Mouse (Mus musculus) lung, embryonic 16.5 days (tissue): ENCODE data around the gene Drosha. TPM values are rescaled to one million over a fixed set of nuclear protein-coding genes. Genes with fewer than 3 reads are reported as not detected.

ENCODE experiments used
- ATAC-seq: fragments of 200-750 bp; cut with Nextera tagmentation; 2 replicates; pipeline ENCODE4 v1.8.0; 2017; ENCODE audit warnings: low read depth, mild to moderate bottlenecking, moderate library complexity
- H3K27ac ChIP-seq: fragments of 300-500 bp; sonication (generic); 2 replicates; pipeline ENCODE4 v1.5.1; 2014; ENCODE audit warnings: mild to moderate bottlenecking, control low read depth, low read length
- H3K27me3 ChIP-seq: fragments of 300-500 bp; sonication (generic); 2 replicates; pipeline ENCODE4 v1.6.1; 2014; ENCODE audit warnings: low read depth, low read length, mixed read lengths; ENCODE audit not compliant: control insufficient read depth, insufficient read depth
- H3K36me3 ChIP-seq: fragments of 300-500 bp; sonication (generic); 2 replicates; pipeline ENCODE4 v1.6.1; 2014; ENCODE audit warnings: low read length; ENCODE audit not compliant: control insufficient read depth, insufficient read depth
- H3K4me1 ChIP-seq: fragments of 300-500 bp; sonication (generic); replicated peaks from 2 replicates; pipeline ENCODE4 v1.6.1; 2014; ENCODE audit warnings: low read length, mixed read lengths; ENCODE audit not compliant: control insufficient read depth, insufficient read depth
- H3K4me2 ChIP-seq: fragments of 300-500 bp; sonication (generic); 2 replicates; pipeline ENCODE4 v1.6.1; 2014; ENCODE audit warnings: low read depth, low read length, control low read depth
- H3K4me3 ChIP-seq: fragments of 300-500 bp; sonication (generic); 2 replicates; pipeline ENCODE4 v1.5.1; 2014; ENCODE audit warnings: mild to moderate bottlenecking, low read length, control low read depth
- H3K9ac ChIP-seq: fragments of 300-500 bp; sonication (generic); 2 replicates; pipeline ENCODE4 v1.6.1; 2014; ENCODE audit warnings: low read length, control low read depth
- H3K9me3 ChIP-seq: fragments of 300-500 bp; sonication (generic); 2 replicates; pipeline ENCODE4 v1.6.1; 2016; ENCODE audit warnings: low read length; ENCODE audit not compliant: control insufficient read depth
- WGBS: fragments of 180-500 bp; shearing (Covaris S2); extraction: QIAGEN DNeasy Blood & Tissue Kit; methylation state at CpG from one replicate; pipeline ENCODE4 v1.1.7; 2014; 5-methylcytosine and 5-hydroxymethylcytosine counted together
- polyA plus RNA-seq: library from polyadenylated mRNA; unstranded; fragments of >200 nt; fragmentation: Nextera tagmentation; extraction: Ambion mirVana; gene quantifications from 2 replicates; pipeline ENCODE4 v1.2.1, GENCODE M21; 2015

Drosha gene
- polyA plus RNA-seq, 1 experiment from 2014 or later: 32.0 TPM

DNA sequence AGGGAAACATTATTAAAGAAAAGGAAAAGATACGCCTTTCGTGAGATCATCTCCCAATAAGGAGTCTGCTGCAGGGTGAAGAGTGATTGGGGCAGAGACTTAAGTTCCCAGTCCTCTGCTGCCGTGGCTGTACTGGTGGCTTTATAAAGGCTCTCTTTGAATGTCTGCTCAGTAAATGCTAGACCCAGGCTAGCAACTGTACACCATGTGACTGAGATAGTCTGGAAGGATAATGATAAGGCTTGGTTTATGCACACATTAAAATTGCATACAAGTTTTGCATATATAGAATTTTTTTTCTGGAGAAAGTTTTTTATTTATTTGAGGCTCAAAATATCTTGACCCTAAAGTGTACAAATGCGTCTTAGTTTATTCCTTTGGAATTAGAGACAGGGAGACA lies 63.7 kb downstream of the Drosha start:
- H3K36me3 ChIP-seq: peaks cover 32% of the 10 kb centered on the region
- no peak overlapping the region for H3K27ac ChIP-seq
- WGBS: 87% methylated on average over 4 of the region's 4 CpGs
- no peak overlapping the region for H3K9ac ChIP-seq
- H3K4me3 ChIP-seq: no peak overlapping the region
- no peak overlapping the region for H3K4me2 ChIP-seq
- H3K27me3 ChIP-seq: no peaks in the 10 kb centered on the region
- ATAC-seq: no peak
- H3K4me1 ChIP-seq: no peaks in the 10 kb centered on the region
- H3K9me3 ChIP-seq: no peaks in the 10 kb centered on the region

DNA sequence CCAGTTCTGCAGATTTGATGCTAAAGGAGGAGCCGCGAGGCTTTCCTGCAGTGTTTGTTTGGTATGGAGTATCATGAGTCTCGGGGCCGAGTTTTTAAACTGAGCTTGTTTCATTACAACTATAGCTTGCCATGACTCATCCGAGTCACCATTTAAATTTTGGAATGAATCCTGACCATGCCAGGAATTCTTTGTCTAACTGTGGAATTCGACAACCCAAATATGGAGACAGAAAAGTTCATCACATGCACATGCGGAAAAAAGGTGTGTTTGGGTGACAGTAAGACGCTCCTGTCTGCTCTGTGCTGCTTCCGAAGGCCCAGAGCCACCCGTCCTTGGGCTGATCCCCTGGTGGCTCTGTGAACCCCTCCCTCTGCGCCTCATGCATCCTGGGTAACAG lies 65.3 kb downstream of the Drosha start:
- Histone ChIP-seq H3K4me3 (no peak overlapping the region), H3K27ac (no peak overlapping the region), H3K4me1 (no peaks in the 10 kb centered on the region), H3K36me3 (peaks cover 25% of the 10 kb centered on the region), H3K4me2 (no peak overlapping the region), H3K27me3 (no peaks in the 10 kb centered on the region), H3K9ac (no peak overlapping the region), H3K9me3 (no peaks in the 10 kb centered on the region)
- no peak for ATAC-seq
- 91% methylated on average over 11 of the region's 11 CpGs for WGBS

DNA sequence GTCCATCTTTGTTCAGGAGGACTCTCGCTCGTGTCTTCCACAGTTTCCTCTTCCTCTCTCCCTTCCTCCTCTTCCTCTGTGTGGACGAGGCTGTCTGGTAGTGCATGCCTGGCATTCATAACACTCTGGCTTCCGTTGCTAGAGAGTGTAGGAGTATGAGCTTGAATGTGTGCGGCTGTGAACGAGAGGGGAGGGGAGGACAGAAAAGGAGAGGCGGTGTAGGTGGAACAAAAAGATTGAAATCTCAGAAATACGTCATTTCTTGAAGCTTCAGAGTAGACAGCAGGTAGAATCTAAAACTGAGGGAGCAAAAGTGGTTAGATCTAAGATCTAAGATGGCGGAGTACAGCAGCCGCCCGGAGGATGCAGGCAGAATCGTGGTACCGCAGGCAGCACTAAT lies 70.8 kb downstream of the Drosha start:
- Histone ChIP-seq H3K9me3 (no peaks in the 10 kb centered on the region), H3K9ac (no peak overlapping the region), H3K36me3 (peaks cover 28% of the 10 kb centered on the region), H3K4me2 (no peak overlapping the region), H3K27ac (no peak overlapping the region), H3K27me3 (no peaks in the 10 kb centered on the region), H3K4me1 (no peaks in the 10 kb centered on the region), H3K4me3 (no peak overlapping the region)
- WGBS: 88% methylated on average over 13 of the region's 13 CpGs
- no peak for ATAC-seq

DNA sequence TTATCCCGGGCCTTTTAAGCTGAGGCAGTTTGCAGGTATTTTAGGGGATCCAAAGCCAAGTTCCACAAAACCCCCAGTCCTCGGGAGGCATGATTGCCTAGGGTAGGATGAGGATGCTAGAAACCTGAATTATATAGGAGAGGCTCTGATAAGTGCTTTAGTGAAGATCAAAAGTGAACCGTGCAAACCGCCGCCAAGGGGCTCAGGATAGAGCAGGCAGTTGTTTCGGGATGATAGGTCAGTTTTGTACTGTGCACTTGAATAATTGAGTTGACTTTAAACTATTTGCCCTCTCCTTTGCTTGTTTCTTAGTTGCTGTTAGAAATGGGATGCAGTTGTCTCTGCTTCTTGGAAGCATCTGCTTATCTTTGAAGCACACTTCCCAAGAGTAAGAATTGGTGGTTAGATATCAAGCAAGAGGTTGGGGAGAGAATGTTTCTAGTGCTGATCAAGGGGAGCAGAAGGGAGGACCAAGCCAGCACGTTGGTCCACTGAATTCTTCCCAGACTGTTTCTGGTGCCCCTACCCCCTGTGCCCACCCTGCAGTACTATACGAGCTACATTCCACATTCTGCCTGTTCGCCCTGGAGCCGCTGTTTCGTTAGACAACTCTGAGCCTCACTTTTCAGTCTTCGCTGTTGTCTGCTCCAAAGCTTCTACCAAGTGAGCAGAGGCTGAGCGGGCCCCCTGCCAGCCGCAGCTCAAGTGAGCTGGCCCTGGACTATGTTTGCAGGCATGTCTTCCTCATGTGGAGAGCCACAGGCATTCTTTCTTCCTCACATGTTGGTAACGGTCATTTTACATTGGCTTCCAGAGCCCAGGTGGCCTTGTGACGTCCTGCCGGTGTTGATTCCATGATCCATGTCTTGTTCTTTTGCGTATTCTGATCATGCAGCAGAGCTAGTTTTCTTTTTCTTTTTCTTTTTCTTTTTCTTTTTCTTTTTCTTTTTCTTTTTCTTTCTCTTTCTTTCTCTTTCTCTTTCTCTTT lies 71.7 kb downstream of the Drosha start:
- Histone ChIP-seq H3K36me3 (peaks cover 28% of the 10 kb centered on the region), H3K4me2 (no peak overlapping the region), H3K4me1 (no peaks in the 10 kb centered on the region), H3K27ac (no peak overlapping the region), H3K9me3 (no peaks in the 10 kb centered on the region), H3K4me3 (no peak overlapping the region), H3K9ac (no peak overlapping the region), H3K27me3 (no peaks in the 10 kb centered on the region)
- ATAC-seq: no peak
- 93% methylated on average over 18 of the region's 18 CpGs for WGBS

DNA sequence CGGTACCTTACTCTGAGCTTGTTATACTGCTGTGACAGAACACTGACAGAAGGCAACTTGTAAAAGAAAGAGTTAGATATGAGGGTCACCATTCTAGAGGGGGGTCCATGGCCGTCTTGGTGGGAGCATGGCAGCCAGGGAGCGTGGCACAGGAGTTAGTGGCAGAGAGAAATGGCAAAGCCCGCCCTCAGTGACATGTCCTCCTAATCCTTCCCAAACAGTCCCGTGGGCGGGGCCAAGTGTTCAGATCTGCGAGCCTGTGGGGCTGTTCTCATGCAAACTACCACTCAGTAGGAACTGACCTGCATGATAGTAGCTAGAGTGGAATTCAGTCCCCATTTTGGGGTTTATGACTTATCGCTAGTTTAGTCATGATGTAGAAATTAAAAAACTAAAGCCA lies 73.2 kb downstream of the Drosha start:
- no peak overlapping the region for H3K27ac ChIP-seq
- H3K9me3 ChIP-seq: no peaks in the 10 kb centered on the region
- no peak overlapping the region for H3K4me2 ChIP-seq
- H3K4me3 ChIP-seq: no peak overlapping the region
- H3K9ac ChIP-seq: no peak overlapping the region
- H3K4me1 ChIP-seq: no peaks in the 10 kb centered on the region
- peaks cover 29% of the 10 kb centered on the region for H3K36me3 ChIP-seq
- no peaks in the 10 kb centered on the region for H3K27me3 ChIP-seq
- ATAC-seq: no peak
- 91% methylated on average over 8 of the region's 8 CpGs for WGBS

DNA sequence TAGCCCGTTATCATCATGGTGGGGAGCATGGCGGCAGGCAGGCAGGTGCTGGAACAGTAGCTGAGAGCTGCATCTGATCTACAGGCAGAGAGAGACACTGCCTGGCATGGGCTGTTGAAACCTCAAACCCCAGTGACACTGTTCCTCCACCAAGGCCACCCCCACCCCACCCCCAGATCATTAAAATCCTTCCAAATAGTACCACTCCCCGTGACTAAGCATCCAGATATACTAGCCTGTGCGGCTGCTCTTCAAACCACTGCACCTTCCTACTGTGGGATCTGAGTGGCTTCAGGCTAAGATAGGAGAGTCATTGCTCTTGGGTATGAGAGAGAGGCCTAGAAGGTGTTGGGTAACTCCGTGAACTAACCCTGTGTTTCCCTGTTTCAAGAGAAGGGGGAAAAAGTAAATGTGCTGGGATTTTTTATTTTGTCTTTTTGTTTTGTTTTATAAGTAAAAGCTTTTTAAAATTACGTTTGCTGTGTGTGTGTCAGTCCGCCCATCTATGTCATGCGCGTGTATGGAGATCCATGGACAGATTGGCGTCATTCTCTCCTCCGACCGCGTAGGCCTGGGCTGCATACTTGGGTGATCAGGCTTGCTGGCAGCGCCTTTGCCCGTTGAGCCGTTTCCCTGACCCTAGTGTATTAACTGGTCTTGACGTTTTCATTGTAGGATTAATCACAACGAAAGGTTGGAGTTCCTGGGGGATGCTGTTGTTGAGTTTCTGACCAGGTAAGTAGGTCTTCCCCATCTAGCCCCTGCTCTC lies 76.0 kb downstream of the Drosha start:
- no peak overlapping the region for H3K4me3 ChIP-seq
- 91% methylated on average over 18 of the region's 18 CpGs for WGBS
- H3K9me3 ChIP-seq: no peaks in the 10 kb centered on the region
- no peaks in the 10 kb centered on the region for H3K4me1 ChIP-seq
- no peak overlapping the region for H3K27ac ChIP-seq
- H3K9ac ChIP-seq: no peak overlapping the region
- no peaks in the 10 kb centered on the region for H3K27me3 ChIP-seq
- no peak overlapping the region for H3K4me2 ChIP-seq
- peaks cover 25% of the 10 kb centered on the region for H3K36me3 ChIP-seq
- ATAC-seq: no peak

DNA sequence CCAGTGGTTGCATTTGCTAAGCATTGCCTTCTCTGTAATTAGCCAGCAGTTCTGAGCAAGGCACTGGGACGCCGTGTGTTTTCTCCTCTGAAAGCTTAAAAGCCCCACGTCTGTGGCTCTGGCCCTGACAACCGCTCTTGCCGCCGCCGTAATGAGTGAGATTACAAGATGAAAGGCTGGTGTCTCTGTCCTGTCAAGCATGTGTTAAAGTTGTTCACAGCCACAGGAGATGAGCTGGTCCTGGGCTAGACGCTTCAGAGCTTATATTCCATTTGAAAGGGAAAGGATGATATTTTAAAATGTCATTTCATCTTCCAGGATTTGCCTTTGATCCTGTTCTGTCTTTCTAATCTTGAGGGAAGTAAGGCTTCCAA lies 76.6 kb downstream of the Drosha start:
- Histone ChIP-seq H3K36me3 (peaks cover 25% of the 10 kb centered on the region), H3K4me2 (no peak overlapping the region), H3K4me1 (no peaks in the 10 kb centered on the region), H3K4me3 (no peak overlapping the region), H3K27ac (no peak overlapping the region), H3K9me3 (no peaks in the 10 kb centered on the region), H3K27me3 (no peaks in the 10 kb centered on the region), H3K9ac (no peak overlapping the region)
- ATAC-seq: no peak
- WGBS: 87% methylated on average over 8 of the region's 8 CpGs

DNA sequence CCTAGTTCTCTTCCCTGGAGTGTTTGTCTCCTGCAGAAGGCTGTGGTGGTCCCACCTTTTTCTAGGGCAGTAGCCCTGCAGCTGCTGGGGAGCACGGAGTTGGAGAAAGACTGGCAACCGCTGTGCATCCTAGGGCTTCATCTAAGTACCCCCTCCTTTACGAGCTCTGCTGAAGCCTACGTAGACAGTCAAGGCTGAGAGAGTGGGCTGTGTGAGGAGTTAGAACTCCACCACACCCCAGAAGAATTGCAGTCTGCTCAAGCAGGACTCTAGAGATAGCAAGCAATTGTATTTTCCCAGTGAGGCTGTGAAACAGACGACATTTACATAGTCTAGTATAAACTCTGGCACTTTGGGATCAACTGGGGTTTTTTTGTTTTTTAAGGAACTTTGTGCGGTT lies 79.8 kb downstream of the Drosha start:
- ATAC-seq: no peak
- no peaks in the 10 kb centered on the region for H3K4me1 ChIP-seq
- H3K9ac ChIP-seq: no peak overlapping the region
- no peak overlapping the region for H3K27ac ChIP-seq
- WGBS: 88% methylated on average over 6 of the region's 6 CpGs
- H3K36me3 ChIP-seq: peaks cover 14% of the 10 kb centered on the region; the same call in 1 of the 2 replicates
- H3K9me3 ChIP-seq: no peaks in the 10 kb centered on the region
- no peaks in the 10 kb centered on the region for H3K27me3 ChIP-seq
- no peak overlapping the region for H3K4me2 ChIP-seq
- H3K4me3 ChIP-seq: no peak overlapping the region

DNA sequence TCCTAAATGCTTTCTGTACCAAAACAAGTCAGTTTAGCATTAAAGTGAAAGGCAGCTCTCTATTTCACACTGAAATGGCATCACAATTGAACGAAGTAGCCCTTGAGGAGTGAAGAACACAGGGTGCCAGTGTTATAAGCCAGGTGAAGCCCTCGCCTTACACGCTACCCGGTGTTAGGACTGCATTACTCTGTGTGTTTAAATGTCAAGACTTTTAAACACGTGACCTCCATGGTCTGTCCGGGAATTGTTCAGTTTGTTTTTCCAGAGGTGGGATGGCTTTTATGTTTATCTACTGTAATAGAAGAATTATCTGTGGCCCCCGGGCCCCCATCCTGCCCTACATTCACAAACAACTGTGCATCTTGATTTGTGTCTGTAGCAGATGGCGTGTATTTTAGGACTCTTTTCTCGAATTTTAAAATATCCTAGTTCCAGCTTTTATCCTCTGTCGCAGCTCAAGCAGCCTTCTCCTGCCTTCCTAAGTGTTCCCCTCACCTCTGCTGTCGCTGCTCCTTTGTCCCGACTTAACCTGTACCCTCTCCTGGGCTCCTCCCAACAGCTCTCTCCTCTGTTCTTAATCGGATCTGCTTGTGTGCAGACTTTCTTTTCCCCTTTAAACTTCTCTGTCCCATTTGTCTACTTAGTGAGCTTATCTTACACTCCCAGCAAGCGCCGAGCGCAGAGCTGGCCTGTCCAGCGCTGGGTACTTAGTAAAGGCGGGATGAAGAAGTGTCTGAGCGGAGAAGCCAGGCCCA lies 83.5 kb downstream of the Drosha start:
- Histone ChIP-seq H3K27ac (no peak overlapping the region), H3K9ac (no peak overlapping the region), H3K4me1 (no peaks in the 10 kb centered on the region), H3K36me3 (peaks cover 4% of the 10 kb centered on the region), H3K27me3 (no peaks in the 10 kb centered on the region), H3K4me2 (no peak overlapping the region), H3K9me3 (no peaks in the 10 kb centered on the region), H3K4me3 (no peak overlapping the region)
- no peak for ATAC-seq
- 63% methylated on average over 19 of the region's 19 CpGs for WGBS
